Mouse (Mus musculus) spleen, embryonic (tissue): ENCODE data around the gene Olfr600.
"Not testable (repeated sequence)": the region's sequence is repeated elsewhere in the genome, so short reads cannot be mapped to it uniquely, and the experiment has no call there.

Experiments used
- CTCF ChIA-PET: fragments of 350-600 bp; sonication (Branson Sonifier 250); formaldehyde crosslinking; loops from one replicate; lab custom pipeline; 2022; lab: Charles Lee

Olfr600 gene

GRCm38 (mm10) chr7:103349569-103349968 lies at the start of gene Olfr600:
Gene Olfr600, minus strand, starts transcription at chr7:103349669.
- CTCF ChIA-PET, result no interaction called here

GRCm38 (mm10) chr7:103398981-103399380 lies 49.5 kb upstream of the Olfr600 start:
- CTCF ChIA-PET, result interaction anchor here (0.6 kb wide), 1 partner anchor 9 kb away, joined by 3 read pairs; no protein-coding TSS in a partner anchor

GRCm38 (mm10) chr7:103397758-103398157 lies 48.3 kb upstream of the Olfr600 start:
- CTCF ChIA-PET, result no interaction called here

GRCm38 (mm10) chr7:103386077-103386476 lies 36.6 kb upstream of the Olfr600 start, which contains the start of gene Olfr603:
Gene Olfr603, minus strand, starts transcription at chr7:103386177.
- CTCF ChIA-PET, result no interaction called here

GRCm38 (mm10) chr7:103362555-103362954 lies 13.1 kb upstream of the Olfr600 start, which contains the start of gene Olfr601:
Gene Olfr601, minus strand, starts transcription at chr7:103362655.
- CTCF ChIA-PET, result no interaction called here

- CTCF ChIA-PET, result no interaction called here
Observed at GRCm38 (mm10) chr7:103335617-103336016, 13.9 kb downstream of the Olfr600 start, which contains the start of gene Olfr599. Gene Olfr599, plus strand, starts transcription at chr7:103335917.

GRCm38 (mm10) chr7:103323268-103323667 lies 26.2 kb downstream of the Olfr600 start, which contains the start of gene Olfr598:
Gene Olfr598, plus strand, starts transcription at chr7:103323568.
- CTCF ChIA-PET, result no interaction called here

- CTCF ChIA-PET, result not testable (repeated sequence)
Observed at GRCm38 (mm10) chr7:103316015-103316414, 33.5 kb downstream of the Olfr600 start, which contains the start of gene Olfr597. Gene Olfr597, plus strand, starts transcription at chr7:103316315.

GRCm38 (mm10) chr7:103305348-103305747 lies 44.1 kb downstream of the Olfr600 start, which contains the start of gene Olfr596:
Gene Olfr596, plus strand, starts transcription at chr7:103305648.
- CTCF ChIA-PET, result not testable (repeated sequence)
